Comparison of ENCODE assay signal across 26 mouse cellular contexts in genomic region chr12:53825251-53825650, GRCm38 (mm10).
DNase-seq lines count a peak whose midpoint lies in the region; ATAC-seq and TF ChIP-seq lines count a peak whose summit lies in the region.
"Had no signal": no experiment of that assay in that cellular context is flagged by ENCODE, and none has a peak within 500 bp of the region (broad histone marks: within the 10 kb centered on the region; RNA-seq: fewer than 3 reads in every experiment).

No protein-coding gene starts in this region.

- no peak overlapping the region for H3K4me2 ChIP-seq in forebrain, embryonic 12.5 days
- no peak overlapping the region for H3K4me2 ChIP-seq in forebrain, postnatal 0 days (ENCODE audit: low read depth)
- H3K4me2 ChIP-seq: embryonic facial prominence, embryonic 13.5 days; heart, embryonic 12.5 days; heart, embryonic 15.5 days; hindbrain, embryonic 12.5 days; hindbrain, embryonic 15.5 days; intestine, embryonic 15.5 days had no signal

- 0 out of 2 replicates have a peak overlapping the region, but pooled peaks have one; percentile 13 for H3K27ac ChIP-seq in forebrain, embryonic 12.5 days
- no peak overlapping the region for H3K27ac ChIP-seq in forebrain, postnatal 0 days (ENCODE audit: low read depth, low read length)
- no peak overlapping the region for H3K27ac ChIP-seq in heart, embryonic 10.5 days
- peak overlapping the region; percentile 51; the same call in 1 of the 2 replicates for H3K27ac ChIP-seq in embryonic facial prominence, embryonic 10.5 days (replicated peaks)
- H3K27ac ChIP-seq: heart, adult 2 months; heart, embryonic 15.5 days; hindbrain, embryonic 12.5 days; hindbrain, embryonic 15.5 days; intestine, embryonic 15.5 days had no signal

- no peak for DNase-seq in forebrain, postnatal 0 days
- peak; percentile 51 for DNase-seq in heart, embryonic 10.5 days (ENCODE audit: low spot score)
- DNase-seq in heart, adult 8-10 months (ENCODE audit: low spot score), result no peak
- DNase-seq in embryonic facial prominence, embryonic 10.5 days (ENCODE audit: low spot score), result no peak
- DNase-seq: adrenal gland, adult 2 months; adrenal gland, postnatal 14 days; B cell, adult 2 months; cerebellum, adult 11 months; cerebellum, adult 2 months; cerebellum, adult 9-11 months; cerebellum, postnatal 25 days; gastrocnemius, postnatal 25 days; heart, adult 2 months; heart, postnatal 14 days; heart, postnatal 4 days; kidney, adult 11 months; kidney, adult 8-10 months had no signal

- H3K4me1 ChIP-seq in forebrain, embryonic 12.5 days, result peaks cover 30% of the 10 kb centered on the region
- no peaks in the 10 kb centered on the region for H3K4me1 ChIP-seq in forebrain, postnatal 0 days (ENCODE audit: insufficient read depth)
- no peaks in the 10 kb centered on the region for H3K4me1 ChIP-seq in heart, embryonic 10.5 days
- peaks cover 31% of the 10 kb centered on the region for H3K4me1 ChIP-seq in embryonic facial prominence, embryonic 10.5 days
- H3K4me1 ChIP-seq: heart, embryonic 12.5 days; intestine, embryonic 15.5 days had no signal

- H3K9ac ChIP-seq in forebrain, embryonic 12.5 days, result no peak overlapping the region
- H3K9ac ChIP-seq in forebrain, postnatal 0 days, result no peak overlapping the region
- H3K9ac ChIP-seq: embryonic facial prominence, embryonic 13.5 days; heart, embryonic 12.5 days; heart, embryonic 15.5 days; hindbrain, embryonic 12.5 days; hindbrain, embryonic 15.5 days; intestine, embryonic 15.5 days had no signal

- H3K27me3 ChIP-seq in forebrain, embryonic 12.5 days, result no peaks in the 10 kb centered on the region
- H3K27me3 ChIP-seq in forebrain, postnatal 0 days (ENCODE audit: insufficient read depth, low read length), result no peaks in the 10 kb centered on the region
- H3K27me3 ChIP-seq in heart, embryonic 10.5 days (ENCODE audit: insufficient read depth, poor library complexity, severe bottlenecking), result no peaks in the 10 kb centered on the region
- no peaks in the 10 kb centered on the region for H3K27me3 ChIP-seq in embryonic facial prominence, embryonic 10.5 days (replicated peaks; ENCODE audit: low read depth, poor library complexity, severe bottlenecking)
- H3K27me3 ChIP-seq: heart, embryonic 12.5 days; heart, embryonic 15.5 days; hindbrain, embryonic 12.5 days; hindbrain, embryonic 15.5 days; intestine, embryonic 15.5 days had no signal

- H3K4me3 ChIP-seq in forebrain, embryonic 12.5 days (replicated peaks), result no peak overlapping the region
- no peak overlapping the region for H3K4me3 ChIP-seq in forebrain, postnatal 0 days (ENCODE audit: low read depth, low read length)
- no peak overlapping the region for H3K4me3 ChIP-seq in heart, embryonic 10.5 days
- H3K4me3 ChIP-seq in embryonic facial prominence, embryonic 10.5 days, result no peak overlapping the region
- H3K4me3 ChIP-seq: embryonic facial prominence, embryonic 13.5 days; erythroblast, embryonic 14.5 days; heart, adult 2 months; heart, embryonic 12.5 days; heart, embryonic 15.5 days; hindbrain, embryonic 12.5 days; hindbrain, embryonic 15.5 days; intestine, embryonic 15.5 days had no signal

- no peaks in the 10 kb centered on the region for H3K36me3 ChIP-seq in forebrain, embryonic 12.5 days (replicated peaks)
- H3K36me3 ChIP-seq in forebrain, postnatal 0 days (ENCODE audit: insufficient read depth), result no peaks in the 10 kb centered on the region
- H3K36me3 ChIP-seq in heart, embryonic 10.5 days, result no peaks in the 10 kb centered on the region
- no peaks in the 10 kb centered on the region for H3K36me3 ChIP-seq in embryonic facial prominence, embryonic 10.5 days (replicated peaks)
- H3K36me3 ChIP-seq: embryonic facial prominence, embryonic 13.5 days; heart, embryonic 12.5 days; heart, embryonic 15.5 days; hindbrain, embryonic 12.5 days; hindbrain, embryonic 15.5 days; intestine, embryonic 15.5 days had no signal

- TF ChIP-seq CTCF in forebrain, postnatal 0 days (IDR thresholded peaks at IDR 0.05; ENCODE audit: low read depth), result no peak

- H3K9me3 ChIP-seq in forebrain, embryonic 12.5 days, result no peaks in the 10 kb centered on the region
- no peaks in the 10 kb centered on the region for H3K9me3 ChIP-seq in forebrain, postnatal 0 days (ENCODE audit: low read length)
- no peaks in the 10 kb centered on the region for H3K9me3 ChIP-seq in heart, embryonic 10.5 days
- H3K9me3 ChIP-seq in embryonic facial prominence, embryonic 10.5 days, result no peaks in the 10 kb centered on the region
- H3K9me3 ChIP-seq: embryonic facial prominence, embryonic 13.5 days; heart, embryonic 12.5 days; heart, embryonic 15.5 days; hindbrain, embryonic 12.5 days; hindbrain, embryonic 15.5 days; intestine, embryonic 15.5 days had no signal

- ATAC-seq in forebrain, embryonic 12.5 days (ENCODE audit: low FRiP score), result no peak
- ATAC-seq in forebrain, postnatal 0 days, result no peak
- no peak for ATAC-seq in CD4-positive, CD25-positive, alpha-beta regulatory T cell, adult 4 months
- ATAC-seq: intestine, embryonic 15.5 days had no signal

Comparison
In these comparisons a context has a peak if more than half of its experiments do, and no peak if none do; other contexts are left out.
1. H3K27ac ChIP-seq: peak in forebrain, embryonic 12.5 days (single experiment) and embryonic facial prominence, embryonic 10.5 days (single experiment); none in forebrain, postnatal 0 days (single experiment) and heart, embryonic 10.5 days (single experiment).